Mouse (Mus musculus) urinary bladder, adult 18-20 months (tissue): Measurements from ENCODE around the gene Rel.
A peak's percentile ranks its signal among the peaks of the same experiment; 100 is the strongest.

Source experiments
- DNase-seq, 2 experiments: peaks; one replicate each; pipeline ENCODE4 v3.0.0; 2022; ENCODE audit warnings: low spot score in 2 of 2, mixed read lengths in 2 of 2

The Rel gene

DNA sequence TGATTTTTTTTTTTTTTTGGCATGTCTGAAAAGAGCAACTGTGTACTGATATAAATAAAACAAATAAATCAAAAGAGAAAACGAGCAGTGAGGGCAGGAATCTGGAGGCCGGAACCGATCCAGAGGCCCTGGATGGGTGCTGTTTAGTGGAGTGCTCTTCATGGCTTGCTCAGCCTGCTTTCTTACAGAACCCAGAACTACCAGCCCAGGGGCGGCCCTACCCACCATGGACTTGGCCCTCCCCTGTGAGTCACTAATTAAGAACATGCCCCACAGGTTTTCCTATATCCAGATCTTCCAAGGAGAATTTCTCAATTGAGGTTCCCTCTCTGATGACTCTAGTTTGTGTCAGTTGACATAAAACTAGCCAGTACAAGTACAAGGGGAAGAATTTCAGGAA is 24.7 kb downstream of the Rel start:
- no peak for DNase-seq

DNA sequence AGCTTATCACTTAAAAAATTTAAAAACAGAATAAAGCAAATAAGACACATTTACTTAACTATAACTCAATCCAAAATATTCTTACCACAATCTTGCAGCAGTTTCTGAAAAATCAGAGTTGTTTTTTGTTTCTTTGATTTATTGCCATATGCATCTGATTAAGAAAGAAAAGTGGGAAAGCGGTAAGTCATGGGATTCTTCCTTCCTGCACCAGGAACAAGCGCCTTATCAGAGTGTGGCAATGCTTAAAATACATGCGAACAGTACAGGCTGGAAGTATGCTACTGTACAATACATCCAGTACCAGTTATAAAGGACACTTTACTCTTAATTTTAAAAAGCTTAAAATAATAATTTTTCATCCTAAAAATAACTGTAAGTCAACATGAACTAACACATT is 26.4 kb downstream of the Rel start:
- no peak for DNase-seq

DNA sequence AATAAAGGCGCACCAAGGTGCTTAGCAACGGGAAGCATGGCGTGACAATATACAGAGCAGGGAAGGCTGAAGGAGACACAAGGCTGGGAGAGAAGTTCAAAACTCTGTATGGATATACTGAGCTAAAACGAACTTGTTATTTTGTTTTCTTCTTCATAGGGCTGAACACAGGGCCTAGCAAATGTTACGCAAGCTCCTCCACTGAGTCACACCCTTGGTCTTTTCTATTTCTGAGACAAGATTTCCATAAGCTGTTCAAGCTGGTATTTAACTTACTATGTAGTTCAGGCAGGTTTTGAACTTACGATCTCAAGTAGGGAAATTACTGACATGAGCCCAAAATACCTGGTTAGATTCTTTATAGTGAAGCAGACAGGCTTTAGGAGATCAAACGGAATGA is 29.4 kb downstream of the Rel start:
- DNase-seq, result no peak

DNA sequence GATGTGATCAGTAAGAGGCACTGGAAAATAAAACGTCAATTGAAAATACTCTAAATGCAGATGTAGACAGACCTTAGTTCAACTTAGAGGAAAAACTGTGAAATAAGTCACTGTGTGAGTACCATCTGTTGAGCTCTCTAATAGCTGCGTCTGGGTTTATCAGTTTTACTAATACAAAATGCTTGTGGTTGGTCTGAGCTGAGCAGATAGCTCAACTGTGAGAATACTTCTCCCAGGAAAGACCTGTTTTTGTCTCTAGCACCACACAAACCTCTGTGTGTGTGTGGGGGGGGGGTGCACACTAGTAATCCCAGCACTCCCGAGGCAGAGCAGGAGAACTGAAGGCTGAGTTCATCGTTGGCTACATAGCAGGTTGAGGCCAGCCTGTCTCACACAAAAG is 29.9 kb downstream of the Rel start:
- DNase-seq, result no peak

DNA sequence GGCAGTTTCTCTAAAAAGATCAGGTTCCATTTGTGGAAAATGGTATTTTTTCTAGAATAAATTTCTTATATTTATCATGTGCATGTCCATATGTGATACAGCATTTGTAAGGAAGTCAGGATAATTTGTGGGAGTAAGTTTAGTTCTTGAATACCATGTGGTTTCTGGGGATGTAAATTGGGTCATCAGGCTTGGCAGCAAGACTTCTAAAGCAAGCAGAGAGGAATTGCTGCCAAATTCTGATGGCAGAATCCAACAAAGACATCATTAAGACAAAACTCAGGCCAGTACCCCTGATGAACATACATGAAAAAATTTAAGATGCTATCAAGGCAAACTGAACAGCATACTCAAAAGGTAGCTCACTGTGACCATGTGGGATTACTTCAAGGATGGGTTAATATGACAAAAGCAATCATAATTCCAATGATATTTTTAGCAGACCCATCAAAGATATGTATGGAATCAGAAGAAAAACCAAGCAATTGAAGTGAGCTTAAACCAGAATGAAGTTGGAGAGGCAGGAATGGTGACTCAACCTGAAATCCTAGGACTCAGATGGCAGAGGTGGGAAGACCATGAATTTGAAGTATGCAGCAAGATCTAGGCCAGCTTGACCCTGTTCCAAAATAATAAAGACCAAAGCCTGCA is 34.8 kb downstream of the Rel start:
- DNase-seq, result no peak

DNA sequence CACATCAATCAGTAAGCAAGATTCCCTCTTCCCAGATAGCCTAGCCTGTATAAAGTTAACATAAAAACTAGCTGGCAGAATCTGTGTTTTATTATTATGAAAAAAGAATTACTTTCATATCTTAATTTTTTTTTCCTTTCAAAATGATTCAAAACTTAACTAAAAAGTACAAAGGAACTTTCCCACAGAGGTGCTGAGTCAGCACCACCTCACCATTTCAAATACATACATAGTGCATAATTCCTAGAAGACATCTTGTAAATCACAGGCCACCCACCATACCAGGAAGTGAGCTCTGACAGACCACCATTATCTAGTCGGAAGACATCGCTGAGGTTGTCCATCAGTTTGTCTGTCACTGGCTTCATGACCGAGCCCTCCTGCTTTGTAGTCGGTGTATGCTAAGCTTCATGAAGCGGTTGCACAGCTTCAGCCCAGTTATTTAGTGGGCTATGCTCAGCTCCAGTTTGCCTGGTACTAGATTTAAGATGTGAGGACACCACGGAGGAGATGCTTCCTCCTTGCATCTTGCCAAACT is 36.0 kb downstream of the Rel start:
- DNase-seq, result no peak

DNA sequence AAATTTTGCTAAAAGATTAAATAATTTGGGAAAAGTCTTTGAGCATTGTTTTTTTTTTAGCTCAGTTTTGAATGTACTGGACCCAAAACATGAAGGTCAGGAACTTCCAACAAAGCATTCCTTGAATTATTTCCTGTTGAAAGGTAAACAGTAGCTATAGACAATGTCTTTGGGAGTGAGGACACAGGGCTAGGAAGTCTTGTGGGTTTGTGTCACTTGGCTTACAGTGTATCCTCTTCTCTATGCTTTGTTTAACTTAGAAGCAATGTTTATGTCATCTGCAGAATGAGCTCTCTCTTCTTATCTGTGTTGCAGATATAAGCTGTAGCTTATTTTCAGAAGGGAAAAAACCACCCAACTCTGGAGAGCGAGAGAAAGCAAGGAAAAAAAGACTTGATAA is 37.9 kb downstream of the Rel start:
- no peak for DNase-seq

DNA sequence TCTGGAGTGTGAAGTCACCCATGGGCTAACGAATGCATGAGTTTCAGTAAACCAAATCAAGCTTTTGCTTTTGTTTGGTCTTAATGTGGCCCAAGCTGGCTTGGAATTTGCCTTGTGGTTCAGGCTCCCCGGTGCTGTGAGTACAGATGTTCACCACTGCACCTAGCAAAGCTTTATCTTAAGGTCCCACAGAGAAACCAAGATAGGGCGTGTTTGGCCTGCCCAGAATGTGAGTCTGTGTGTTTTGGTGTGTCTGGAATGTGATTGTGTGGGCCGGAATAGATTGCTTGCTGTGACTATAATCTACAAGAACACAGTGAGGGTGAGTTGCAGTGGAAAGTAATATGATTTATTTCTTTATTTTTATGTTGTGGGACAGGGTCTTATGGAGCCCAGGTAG is 40.6 kb downstream of the Rel start:
- peak in 1 of 2 experiments; percentile 12 for DNase-seq

DNA sequence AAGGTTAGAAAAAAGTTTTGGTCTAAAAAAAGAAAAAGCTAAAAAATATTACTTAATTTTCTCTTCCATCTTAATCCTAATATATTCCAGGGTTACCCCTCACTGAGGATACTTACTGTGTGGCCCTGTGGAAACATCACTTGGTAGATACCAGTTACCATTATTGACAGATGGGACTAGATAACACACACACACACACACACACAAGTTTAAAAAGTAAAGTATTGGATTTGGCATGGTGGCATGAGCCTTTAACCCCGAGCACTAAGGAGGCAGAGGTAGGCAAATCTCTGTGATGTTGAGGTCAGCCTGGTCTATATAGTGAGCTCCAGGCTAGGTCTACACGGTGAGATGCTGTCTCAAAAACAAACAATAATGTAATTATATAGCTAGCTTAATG is 42.6 kb downstream of the Rel start:
- DNase-seq, result no peak

DNA sequence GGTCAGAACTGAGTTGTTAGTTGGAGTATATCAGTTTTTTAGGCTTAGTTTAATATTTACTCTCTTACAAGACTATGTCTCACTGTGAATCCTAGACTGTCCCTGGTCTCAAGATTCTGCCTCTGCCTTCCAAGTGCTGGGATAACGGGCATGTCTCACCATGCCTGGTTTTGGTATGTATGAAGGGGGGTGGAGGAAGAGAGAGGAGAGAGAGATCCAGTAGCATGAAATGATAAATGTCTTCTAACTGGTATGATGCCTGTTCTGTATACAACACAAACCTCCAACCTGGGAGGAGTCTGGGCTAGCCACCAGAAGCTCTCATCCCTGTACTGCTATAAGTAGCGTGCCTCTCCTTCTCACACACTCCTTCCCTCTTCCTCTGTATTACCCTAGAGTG is 44.3 kb downstream of the Rel start:
- DNase-seq, result no peak

DNA sequence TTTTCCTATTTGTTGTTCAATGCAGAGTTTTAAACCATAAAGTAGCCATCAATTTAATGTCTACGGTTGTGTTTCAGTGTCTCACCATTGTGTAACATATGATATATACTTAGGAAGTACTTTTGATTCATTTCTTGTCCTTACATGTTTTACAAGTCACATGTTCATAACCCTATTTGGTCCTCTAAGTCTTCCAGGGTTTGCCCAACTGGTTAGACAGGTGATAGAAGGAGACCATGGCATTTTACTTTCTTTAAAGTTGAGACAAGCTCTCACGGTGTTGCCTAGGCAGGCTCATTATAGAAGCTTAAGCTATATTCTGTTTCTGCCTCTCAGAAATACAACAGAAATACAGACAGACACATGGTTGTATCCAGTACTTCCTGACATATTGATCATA is 44.9 kb downstream of the Rel start:
- DNase-seq, result peak in 1 of 2 experiments; percentile 6

DNA sequence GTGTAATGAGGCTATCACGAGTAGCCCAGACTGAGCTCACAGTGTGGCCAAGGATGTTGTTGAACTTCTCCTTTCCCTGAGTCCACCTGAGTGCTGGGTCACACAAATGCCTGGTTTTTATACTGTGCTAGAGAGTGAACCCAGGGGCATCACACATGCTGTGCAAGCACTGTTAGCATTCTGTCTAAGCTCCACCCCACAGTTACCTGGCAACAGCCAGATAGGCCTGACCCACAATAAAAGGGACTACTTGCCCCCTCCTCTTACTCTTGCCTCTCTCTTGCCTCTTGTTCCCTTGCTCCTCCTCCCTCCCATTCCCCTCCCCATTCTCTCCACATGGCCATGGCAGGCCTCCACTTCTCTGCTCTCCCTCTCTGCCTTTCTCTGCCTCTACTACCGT is 48.4 kb downstream of the Rel start:
- DNase-seq, result no peak

DNA sequence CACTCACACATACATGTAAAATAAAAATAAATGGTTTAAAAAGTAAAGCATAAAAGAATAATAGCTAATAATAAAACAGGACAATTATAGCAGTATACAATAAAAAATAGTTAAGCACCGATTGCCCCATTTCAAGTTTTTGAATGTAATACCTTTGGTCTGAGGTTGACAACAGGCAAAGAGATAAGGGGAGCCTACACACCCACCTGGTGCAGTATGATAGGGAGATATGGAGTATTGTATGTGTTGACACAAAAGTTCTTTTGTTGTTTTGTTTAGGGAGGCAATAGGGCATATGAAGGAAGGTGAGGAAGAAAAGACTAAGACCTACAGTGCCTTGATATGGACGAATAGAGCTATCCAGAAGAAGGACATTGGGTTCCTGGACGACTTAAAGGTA is 50.9 kb downstream of the Rel start:
- no peak for DNase-seq

DNA sequence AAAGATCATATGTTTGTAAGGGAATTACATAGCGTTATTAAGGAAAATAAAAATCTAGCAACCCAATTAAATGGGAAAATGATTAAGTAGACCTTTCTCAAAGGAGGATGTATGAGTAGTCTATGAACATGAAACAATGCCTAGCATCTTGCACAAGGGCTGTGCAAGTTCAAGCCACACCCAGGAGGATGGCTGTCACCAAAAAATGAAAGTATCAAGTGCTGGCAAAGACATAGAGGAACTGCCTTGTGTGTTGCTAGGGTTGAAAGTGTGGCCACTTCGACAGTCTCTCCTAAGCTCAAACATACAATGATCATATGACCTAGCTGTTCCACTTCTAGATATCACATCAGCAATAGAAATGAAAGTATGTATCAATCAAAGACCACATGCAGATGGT is 51.9 kb downstream of the Rel start:
- DNase-seq, result no peak

DNA sequence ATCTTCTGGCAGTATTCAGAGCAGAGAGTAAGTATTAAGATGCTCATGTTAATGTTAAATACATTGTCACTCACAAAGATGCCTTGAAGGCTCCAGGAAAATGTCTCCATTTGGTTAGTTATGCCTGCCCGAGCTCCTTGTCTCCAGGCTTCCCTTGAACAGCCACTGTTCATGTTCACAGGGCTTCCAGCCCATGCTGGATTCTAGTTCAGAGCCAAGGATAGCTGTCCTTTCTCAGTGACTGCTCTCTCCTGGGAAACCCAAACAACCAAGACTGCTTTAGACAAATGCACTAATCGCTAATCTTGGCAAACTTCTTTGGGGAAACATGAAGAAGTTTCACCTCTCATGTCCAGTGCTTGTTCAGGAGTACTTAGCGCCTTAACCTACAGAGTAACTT is 58.5 kb downstream of the Rel start:
- DNase-seq, result no peak

DNA sequence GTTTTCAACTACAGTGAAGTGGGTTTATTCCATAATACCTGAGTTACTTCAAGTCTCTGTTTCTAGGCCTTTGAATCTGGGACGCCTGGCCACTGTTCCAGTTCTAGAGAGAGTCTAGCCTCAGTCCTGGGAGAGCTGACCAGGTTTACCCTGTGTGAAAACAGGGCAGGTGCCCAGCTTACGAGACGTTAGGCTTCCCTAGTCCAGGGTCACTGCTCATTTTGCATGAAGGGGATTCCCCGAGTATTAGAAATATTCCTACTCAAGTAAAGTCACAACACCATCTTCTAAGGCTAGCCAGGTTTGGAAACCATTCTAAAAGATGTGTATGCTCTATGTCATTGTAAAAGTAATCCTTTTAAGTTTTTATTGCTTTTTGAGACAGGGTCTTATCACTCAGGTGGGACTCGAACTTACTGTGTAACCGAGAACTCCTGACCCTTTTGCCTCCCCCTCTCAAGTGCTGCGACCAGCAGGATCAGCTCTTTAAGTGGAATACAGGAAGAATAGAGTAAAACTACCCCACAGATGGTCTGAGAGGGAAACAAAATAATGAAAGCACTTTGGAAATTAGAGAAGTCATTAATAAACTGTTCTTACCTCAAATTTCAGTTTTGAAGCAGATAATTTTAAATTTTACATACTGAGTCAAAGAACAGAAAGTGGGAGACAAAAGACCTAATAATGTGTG is 66.0 kb downstream of the Rel start:
- DNase-seq, result no peak

DNA sequence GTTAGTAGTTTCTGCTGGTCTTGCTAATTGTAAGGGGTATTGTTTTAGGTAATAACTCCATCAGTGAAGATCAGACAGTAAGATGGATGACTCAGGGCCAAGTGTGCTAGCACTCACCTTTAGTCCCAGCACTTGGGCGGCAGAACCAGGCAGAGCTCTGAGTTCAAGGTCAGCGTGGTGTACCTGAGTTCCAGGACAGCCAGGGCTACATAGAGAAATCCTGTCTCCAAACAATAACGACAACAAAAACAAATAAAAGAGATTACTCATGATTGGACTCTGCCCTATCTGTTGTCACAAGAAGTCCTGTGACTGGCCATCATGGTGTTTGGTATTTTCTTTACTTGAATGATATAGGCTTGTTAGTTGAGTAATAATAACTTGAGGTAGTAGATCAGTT is 68.9 kb downstream of the Rel start:
- DNase-seq, result no peak

DNA sequence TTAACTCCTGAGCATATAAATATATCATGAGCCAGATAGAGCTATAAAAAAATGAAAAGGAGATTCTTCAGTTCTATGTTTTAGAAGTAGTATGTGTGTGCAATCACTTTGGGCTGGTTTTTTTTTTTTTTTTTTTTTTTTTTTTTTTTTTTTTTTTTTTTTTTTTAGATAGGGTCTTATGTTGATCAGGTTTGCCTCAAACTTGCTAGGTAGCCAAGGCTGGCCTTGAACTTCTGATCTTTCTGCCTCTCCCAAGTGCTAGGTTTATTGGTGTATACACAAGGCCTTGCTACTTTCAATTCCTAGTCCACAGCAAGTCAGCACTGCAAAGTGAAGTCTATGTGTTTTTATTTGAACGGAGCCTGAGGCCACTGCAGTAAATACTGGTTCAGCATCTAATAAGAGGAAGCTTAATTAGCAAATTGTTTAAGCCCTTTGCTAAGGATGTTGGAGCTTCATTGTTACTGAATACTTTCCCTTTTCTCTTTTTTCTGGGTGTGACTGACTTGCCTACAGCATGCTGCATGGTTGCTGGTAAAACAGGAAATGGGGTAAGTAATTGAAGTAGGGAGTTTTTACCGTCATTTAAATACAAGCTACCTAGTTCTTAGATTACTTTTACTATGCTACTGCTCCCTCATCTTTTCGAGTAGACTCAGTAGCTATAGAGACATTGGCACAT is 71.2 kb downstream of the Rel start:
- DNase-seq, result no peak

DNA sequence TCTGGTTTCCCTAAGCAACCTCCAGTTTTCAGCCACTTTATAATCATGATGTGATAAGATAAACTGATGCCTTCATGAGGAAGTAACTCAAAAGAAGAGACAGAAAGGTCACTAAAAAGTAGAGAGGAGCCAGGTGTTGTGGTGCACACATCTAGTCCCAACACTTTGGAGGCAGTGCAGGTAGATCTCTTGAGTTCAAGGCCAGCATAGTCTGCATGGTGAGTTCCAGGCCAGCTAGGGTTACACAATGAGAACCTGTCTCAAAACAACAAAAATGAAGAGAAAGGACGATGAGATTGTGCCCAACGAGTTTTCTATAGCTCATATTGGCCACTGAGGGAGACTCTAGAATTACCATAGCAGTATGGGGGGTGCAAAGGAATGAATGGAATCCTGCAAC is 72.2 kb downstream of the Rel start:
- no peak for DNase-seq

DNA sequence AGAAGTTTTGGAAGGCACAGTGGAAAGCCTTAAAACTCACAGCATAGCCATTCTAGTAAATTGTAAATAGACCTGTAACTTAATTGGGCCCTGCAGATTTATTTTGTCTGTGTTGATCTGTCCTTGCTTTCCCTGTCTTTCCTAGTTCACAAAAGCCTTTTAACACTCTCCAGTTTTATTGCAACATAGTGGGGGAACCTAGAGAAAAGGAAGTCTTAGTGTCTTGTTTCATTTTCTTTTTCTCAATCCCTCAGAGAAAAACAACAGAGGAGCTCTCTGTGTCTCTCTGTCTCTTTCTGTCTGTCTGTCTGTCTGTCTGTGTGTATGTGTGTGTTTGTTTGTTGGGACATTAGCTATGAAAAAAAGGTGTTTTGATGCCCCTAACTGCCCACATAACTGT is 74.9 kb downstream of the Rel start:
- no peak for DNase-seq

DNA sequence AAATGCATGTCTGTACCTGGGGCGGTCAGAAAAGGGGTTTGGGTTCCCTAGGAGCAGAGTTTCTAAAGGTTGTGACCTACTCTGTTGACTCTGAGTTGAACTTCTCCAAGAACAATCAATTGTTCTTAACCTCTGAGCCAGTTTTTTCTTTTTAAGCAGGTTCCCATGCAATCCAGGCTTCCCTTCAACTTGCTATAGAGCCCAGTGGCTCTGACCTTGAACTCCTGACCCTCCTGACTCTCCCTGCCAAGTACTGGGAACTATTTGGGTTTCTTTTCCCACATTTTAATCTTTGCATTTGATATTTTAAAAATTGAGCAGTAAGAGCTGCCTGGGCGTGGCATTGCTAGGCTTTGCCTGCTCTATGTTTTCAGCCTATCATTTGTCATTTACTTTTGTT is 77.5 kb downstream of the Rel start:
- no peak for DNase-seq

DNA sequence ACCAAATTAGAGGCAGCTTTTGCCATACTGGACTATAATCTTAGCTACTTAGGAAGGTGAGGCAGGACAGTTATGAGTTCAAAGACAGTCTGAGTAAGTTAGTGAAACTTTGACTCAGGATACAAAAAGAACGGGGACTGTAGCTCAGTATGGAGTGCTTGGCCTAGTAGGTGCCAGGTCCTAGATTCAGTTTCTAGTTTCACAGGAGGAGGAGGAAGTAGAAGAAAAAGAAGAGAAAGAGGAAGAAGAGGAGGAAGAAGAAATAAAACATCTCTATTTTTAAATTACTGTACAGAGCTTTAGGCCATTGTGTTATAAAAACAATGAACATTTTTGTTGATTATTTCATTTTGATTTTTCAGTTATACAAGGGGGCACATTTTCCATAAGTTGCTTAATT is 82.7 kb downstream of the Rel start:
- no peak for DNase-seq
